Mouse (Mus musculus): ENCODE results near the gene Kcnn1.
A peak's percentile ranks its signal among the peaks of the same experiment; 100 is the strongest.

The Kcnn1 gene

DNA sequence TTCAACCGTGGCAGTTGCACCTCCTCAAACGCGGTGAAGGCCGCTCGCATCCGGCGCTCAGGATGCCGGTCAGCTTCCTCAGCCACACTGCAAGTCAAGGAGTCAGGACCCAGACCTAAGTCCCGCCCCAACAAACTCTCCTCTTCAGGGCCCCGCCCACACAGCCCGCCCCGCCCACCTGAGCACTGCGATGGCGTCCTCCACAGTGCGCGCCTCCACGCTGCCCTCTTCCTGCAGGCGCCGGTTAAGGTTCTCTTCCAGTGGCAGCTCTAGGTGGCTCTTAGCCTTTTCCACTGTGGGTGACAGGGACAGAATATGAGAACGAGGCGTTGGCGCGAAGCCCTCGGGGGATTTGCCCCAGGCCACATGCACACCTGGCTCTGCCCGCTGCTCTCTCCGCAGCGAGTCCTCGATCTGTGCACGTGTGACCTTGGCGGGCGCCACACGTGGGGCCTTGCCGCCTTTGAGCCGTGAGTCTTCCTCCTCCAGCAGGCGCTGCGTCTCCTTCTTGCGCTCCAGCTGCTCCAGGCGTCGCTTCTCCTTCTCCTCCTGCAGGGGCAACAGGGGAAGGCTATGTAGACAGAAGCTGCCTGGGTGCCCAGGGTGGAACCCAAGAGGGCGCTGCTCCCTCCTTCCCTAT lies 5.6 kb upstream of the Kcnn1 start:
- DNase-seq (ENCODE audit: low spot score in 2 of 2), result no peak

DNA sequence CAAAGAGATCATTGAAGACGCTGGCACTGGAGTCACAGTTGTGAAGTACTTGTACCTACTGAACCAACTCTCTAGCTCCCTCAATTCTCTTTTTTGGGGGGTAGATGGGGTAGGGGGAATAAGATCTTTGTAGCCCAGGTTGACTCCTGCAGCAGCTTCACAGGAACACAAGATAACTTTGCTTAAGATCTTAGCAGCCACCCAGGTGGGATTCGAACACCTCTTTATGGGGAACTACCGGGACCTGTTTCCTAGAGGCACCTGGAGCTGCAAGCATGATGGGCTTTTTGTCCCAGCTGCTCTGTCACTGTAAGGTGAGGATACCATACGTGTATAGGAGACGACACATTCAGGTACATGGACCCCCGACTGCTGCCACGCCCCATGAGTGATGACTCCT lies 3.5 kb upstream of the Kcnn1 start:
- no peak for DNase-seq (ENCODE audit: low spot score in 2 of 2)

- no peak for DNase-seq (ENCODE audit: low spot score in 2 of 2)
Observed at GRCm38 (mm10) chr8:70866001-70866520, 3.0 kb upstream of the Kcnn1 start.

- DNase-seq (ENCODE audit: low spot score in 2 of 2), result peak; percentile 99 to 100
Observed at GRCm38 (mm10) chr8:70865350-70866000, 2.4 kb upstream of the Kcnn1 start.

- DNase-seq (ENCODE audit: low spot score in 2 of 2), result no peak
Observed at GRCm38 (mm10) chr8:70864712-70865221, 1.7 kb upstream of the Kcnn1 start.

DNA sequence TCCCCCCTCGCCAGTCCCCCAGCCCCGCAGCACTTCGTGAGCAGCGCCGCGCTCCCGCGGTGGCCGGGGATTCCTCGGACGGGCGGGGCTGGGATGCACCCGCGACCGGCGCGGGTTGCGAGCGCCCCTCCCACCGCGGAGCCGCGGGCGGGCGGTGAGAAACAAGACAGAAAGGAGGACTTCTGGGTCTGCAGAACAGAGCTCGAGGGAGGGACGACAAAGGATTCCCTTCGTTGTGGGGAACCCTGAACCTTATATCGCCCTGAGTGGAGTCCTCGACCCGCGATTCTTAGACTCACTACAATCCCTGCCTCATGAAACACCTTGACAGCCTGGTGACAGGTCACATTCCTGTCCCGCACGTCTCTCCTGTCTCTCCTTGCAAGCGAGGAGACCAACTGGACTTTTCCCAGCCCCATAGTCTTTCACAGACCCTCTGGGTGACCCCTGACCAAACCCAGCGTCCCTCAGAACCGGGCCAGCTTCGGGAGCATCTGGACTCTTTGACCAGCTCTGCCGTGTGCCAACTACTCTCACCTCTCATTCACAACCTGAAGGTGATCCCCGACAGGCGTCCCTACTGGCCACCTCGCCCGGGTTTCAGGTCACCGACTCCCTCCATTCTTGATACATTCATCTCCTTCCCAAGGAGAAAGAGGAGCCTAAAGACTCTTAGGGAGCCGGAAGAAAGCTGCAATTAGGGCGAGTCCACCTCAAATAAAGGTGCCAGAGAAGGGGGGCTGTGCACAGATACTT lies 1.1 kb upstream of the Kcnn1 start:
- no peak for DNase-seq (ENCODE audit: low spot score in 2 of 2)

GRCm38 (mm10) chr8:70857516-70857915 lies 5.5 kb downstream of the Kcnn1 start:
- no peak for DNase-seq (ENCODE audit: low spot score in 2 of 2)

- DNase-seq (ENCODE audit: low spot score in 2 of 2), result no peak
Observed at GRCm38 (mm10) chr8:70856541-70857197, 6.4 kb downstream of the Kcnn1 start.

GRCm38 (mm10) chr8:70856028-70856427 lies 7.0 kb downstream of the Kcnn1 start:
- DNase-seq (ENCODE audit: low spot score in 2 of 2), result no peak

DNA sequence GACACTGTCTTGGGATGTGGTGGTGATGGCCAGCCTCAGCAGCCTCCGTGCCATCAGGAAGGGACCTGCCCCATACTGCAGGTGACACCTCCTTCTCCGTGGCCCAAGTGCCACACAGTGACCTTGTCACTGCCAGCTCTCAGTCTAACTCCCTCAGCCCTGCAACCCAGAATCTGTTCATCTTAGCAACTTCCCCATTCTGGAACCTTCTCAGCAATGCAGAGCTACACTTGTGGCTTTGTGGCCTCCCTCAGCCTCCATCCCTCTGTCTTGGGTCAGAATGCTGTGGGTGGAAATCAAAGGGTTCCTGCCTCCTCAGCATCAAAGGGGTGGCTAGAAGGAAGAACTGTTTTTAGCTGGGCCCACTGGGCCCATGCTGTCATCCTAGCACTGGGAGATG lies 9.2 kb downstream of the Kcnn1 start:
- no peak for DNase-seq (ENCODE audit: low spot score in 2 of 2)

GRCm38 (mm10) chr8:70852595-70853231 lies 10.3 kb downstream of the Kcnn1 start:
- no peak for DNase-seq (ENCODE audit: low spot score in 2 of 2)

- DNase-seq (ENCODE audit: low spot score in 2 of 2), result no peak
Observed at GRCm38 (mm10) chr8:70851837-70852236, 11.2 kb downstream of the Kcnn1 start.

DNA sequence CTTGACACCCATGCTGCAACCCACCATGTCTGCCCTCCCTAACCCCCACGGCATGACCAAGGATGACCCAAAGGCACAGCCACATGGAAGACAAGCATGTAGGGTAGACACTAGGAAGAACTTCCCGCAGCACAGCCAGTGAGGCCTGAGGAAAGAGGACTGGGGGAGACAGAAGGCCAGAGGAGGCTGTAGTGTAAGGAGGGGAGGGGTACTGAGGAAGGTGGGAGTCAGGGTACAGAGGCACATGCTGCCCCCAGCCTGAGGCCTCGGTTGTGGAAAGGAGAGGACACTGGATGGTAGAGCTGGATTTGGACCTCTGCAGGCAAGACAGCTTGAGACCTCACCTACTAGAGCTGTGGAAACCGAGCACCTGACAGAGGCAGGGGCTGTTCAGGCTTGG lies 12.1 kb downstream of the Kcnn1 start:
- DNase-seq (ENCODE audit: low spot score in 2 of 2), result no peak

GRCm38 (mm10) chr8:70850132-70850845 lies 12.8 kb downstream of the Kcnn1 start:
- no peak for DNase-seq (ENCODE audit: low spot score in 2 of 2)

- DNase-seq (ENCODE audit: low spot score in 2 of 2), result no peak
Observed at GRCm38 (mm10) chr8:70849333-70849990, 13.6 kb downstream of the Kcnn1 start.

- DNase-seq (ENCODE audit: low spot score in 2 of 2), result no peak
Observed at GRCm38 (mm10) chr8:70846371-70847154, 16.5 kb downstream of the Kcnn1 start.

- no peak for DNase-seq (ENCODE audit: low spot score in 2 of 2)
Observed at GRCm38 (mm10) chr8:70845108-70845507, 17.9 kb downstream of the Kcnn1 start.

DNA sequence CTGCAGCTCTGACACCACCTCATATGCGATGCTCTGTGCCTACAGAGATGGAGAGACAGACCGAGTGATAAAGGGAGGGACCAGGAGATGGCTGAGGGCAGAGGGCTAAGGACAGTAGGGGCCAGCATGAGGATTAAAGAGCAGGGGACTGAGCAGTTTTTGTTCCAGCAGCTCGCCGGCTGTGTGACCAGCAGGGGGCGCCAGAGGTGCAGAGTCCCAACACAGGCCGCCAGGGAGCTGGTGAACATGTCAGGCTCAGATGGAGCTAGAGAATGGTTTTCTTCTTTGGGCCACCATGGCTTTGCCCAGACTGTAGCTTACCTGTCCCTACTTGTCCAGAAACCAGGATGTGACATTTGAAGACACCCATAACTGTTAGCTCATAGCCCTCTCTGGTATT lies 18.5 kb downstream of the Kcnn1 start:
- peak; percentile 80 to 86 for DNase-seq (ENCODE audit: low spot score in 2 of 2)

DNA sequence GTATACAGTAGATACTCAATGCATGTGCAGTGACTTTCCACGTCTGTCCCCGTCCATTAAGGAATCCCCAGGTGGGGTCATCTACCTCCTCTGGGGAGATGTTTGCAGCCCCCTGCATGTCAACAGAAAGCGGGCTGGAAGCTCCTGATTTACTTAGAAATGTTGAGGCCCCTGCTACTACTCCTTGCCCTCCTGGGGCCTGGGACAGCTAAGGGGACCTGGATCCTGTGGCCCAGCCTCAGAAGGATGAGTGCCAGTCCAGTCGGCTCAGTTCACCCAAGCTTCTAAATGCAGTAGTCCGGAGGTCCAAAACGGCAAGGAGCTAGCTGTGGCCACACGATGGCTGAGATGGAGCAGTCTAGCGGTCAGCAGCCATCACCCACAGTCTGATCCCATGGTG lies 19.1 kb downstream of the Kcnn1 start:
- DNase-seq (ENCODE audit: low spot score in 2 of 2), result no peak

Measured in frontal cortex, postnatal 25 days (tissue).